Mouse (Mus musculus) limb, embryonic 15.5 days (tissue): ENCODE measurements around the gene Zbtb20. TPM values are rescaled to one million over a fixed set of nuclear protein-coding genes. Genes with fewer than 3 reads are reported as not detected.

Experiments
- ATAC-seq: fragments of 200-750 bp; cut with Nextera tagmentation; 2 replicates; pipeline ENCODE4 v1.8.0; 2017; ENCODE audit warnings: low read depth, moderate TSS enrichment; ENCODE audit not compliant: insufficient number of reproducible peaks, low FRiP score, low TSS enrichment
- H3K27ac ChIP-seq: fragments of 300-500 bp; sonication (generic); 2 replicates; pipeline ENCODE4 v1.5.1; 2015; ENCODE audit warnings: moderate library complexity, mild to moderate bottlenecking, inconsistent platforms
- H3K27me3 ChIP-seq: fragments of 300-500 bp; sonication (generic); 2 replicates; pipeline ENCODE4 v1.6.1; 2015; ENCODE audit warnings: inconsistent platforms
- H3K36me3 ChIP-seq: fragments of 300-500 bp; sonication (generic); 2 replicates; pipeline ENCODE4 v1.6.1; 2015; ENCODE audit warnings: inconsistent platforms
- H3K4me1 ChIP-seq: fragments of 300-500 bp; sonication (generic); 2 replicates; pipeline ENCODE4 v1.6.1; 2015; ENCODE audit warnings: inconsistent platforms
- H3K4me2 ChIP-seq: fragments of 300-500 bp; sonication (generic); 2 replicates; pipeline ENCODE4 v1.6.1; 2015; ENCODE audit warnings: mild to moderate bottlenecking, inconsistent platforms
- H3K4me3 ChIP-seq: fragments of 300-500 bp; sonication (generic); 2 replicates; pipeline ENCODE4 v1.5.1; 2015; ENCODE audit warnings: mild to moderate bottlenecking, inconsistent platforms
- H3K9ac ChIP-seq: fragments of 300-500 bp; sonication (generic); 2 replicates; pipeline ENCODE4 v1.6.1; 2015; ENCODE audit warnings: inconsistent platforms
- H3K9me3 ChIP-seq: fragments of 300-500 bp; sonication (generic); 2 replicates; pipeline ENCODE4 v1.6.1; 2016; ENCODE audit warnings: inconsistent platforms
- WGBS: fragments of 180-500 bp; shearing (Covaris S2); methylation state at CpG from one replicate; pipeline ENCODE4 v1.1.7; 2015; 5-methylcytosine and 5-hydroxymethylcytosine counted together
- polyA plus RNA-seq: library from polyadenylated mRNA; unstranded; fragments of >200 nt; fragmentation: Nextera tagmentation; extraction: Ambion mirVana; gene quantifications from 2 replicates; pipeline ENCODE4 v1.2.1, GENCODE M21; 2015

Gene Zbtb20
- polyA plus RNA-seq, 1 experiment from 2014 or later: 22.4 TPM

DNA sequence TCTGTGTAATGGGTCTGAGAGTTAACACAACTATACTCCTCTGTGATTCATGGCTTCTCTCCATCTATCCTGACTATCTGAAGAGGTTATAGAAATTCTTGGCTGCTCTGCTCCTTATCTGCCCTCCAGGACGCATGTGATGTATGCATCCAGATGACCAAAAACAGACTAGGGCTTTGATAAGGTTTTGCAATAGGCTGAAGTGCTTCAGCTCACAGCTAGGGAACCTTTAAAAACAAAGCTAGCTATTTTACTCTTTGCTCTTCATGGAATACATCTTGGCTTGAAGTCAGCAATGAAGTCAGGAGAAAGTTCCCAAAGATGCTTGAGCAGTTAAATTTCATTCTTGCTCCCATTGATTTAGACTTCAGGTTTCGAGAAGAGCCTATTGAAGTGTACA, 756.1 kb downstream of the Zbtb20 start:
- no peak overlapping the region for H3K4me3 ChIP-seq
- H3K36me3 ChIP-seq: no peaks in the 10 kb centered on the region
- no peak overlapping the region for H3K9ac ChIP-seq
- H3K27ac ChIP-seq: no peak overlapping the region
- WGBS: 73% methylated on average over 2 of the region's 2 CpGs
- H3K4me1 ChIP-seq: no peaks in the 10 kb centered on the region
- H3K27me3 ChIP-seq: no peaks in the 10 kb centered on the region
- no peak overlapping the region for H3K4me2 ChIP-seq
- ATAC-seq: no peak
- no peaks in the 10 kb centered on the region for H3K9me3 ChIP-seq

DNA sequence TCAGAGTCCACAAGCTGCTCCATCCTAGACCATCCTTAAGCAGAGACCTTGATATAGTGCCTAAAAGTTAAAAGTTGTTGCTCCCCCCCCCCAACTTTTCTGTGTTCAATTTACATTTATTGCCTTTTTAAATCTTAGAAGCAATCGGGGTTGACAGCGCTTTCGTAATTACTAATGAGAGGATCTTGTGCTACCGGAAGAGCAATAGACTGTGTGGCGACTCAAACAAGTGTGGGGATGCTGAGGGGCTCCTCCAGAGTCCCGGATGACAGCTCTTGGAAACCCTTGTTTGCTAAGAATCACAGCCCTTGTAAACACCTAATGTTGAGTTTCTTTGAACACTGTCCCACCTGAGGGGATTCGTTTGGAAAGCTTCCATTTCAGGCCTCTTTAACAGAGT, 758.4 kb downstream of the Zbtb20 start:
- Histone ChIP-seq H3K27me3 (no peaks in the 10 kb centered on the region), H3K27ac (no peak overlapping the region), H3K4me1 (peaks cover 6% of the 10 kb centered on the region; the same call in 1 of the 2 replicates), H3K4me2 (no peak overlapping the region), H3K36me3 (no peaks in the 10 kb centered on the region), H3K9ac (no peak overlapping the region), H3K4me3 (no peak overlapping the region), H3K9me3 (no peaks in the 10 kb centered on the region)
- no peak for ATAC-seq
- 60% methylated on average over 7 of the region's 7 CpGs for WGBS

DNA sequence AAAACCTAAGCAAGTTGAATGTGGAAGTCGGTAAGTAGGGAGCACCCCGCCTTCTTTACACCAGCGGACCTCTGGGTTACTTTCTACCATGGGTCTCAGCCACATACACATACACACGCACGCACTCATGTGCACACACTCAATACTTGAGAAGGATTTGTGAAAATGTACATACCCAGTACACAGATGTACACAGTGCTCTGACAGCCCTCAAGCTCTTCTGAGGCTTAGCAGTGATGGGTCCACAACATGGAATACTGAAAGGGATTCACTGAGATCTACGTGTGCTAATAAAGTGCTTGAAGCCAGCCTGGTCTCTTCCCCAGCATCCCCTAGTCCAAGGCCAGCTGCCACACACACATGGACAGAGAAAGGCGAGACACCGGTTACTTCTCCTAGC, 761.6 kb downstream of the Zbtb20 start:
- no peak for ATAC-seq
- no peak overlapping the region for H3K4me3 ChIP-seq
- no peak overlapping the region for H3K9ac ChIP-seq
- peaks cover 6% of the 10 kb centered on the region; the same call in 1 of the 2 replicates for H3K4me1 ChIP-seq
- H3K36me3 ChIP-seq: no peaks in the 10 kb centered on the region
- no peak overlapping the region for H3K27ac ChIP-seq
- H3K4me2 ChIP-seq: no peak overlapping the region
- H3K9me3 ChIP-seq: no peaks in the 10 kb centered on the region
- 91% methylated on average over 8 of the region's 8 CpGs for WGBS
- no peaks in the 10 kb centered on the region for H3K27me3 ChIP-seq

DNA sequence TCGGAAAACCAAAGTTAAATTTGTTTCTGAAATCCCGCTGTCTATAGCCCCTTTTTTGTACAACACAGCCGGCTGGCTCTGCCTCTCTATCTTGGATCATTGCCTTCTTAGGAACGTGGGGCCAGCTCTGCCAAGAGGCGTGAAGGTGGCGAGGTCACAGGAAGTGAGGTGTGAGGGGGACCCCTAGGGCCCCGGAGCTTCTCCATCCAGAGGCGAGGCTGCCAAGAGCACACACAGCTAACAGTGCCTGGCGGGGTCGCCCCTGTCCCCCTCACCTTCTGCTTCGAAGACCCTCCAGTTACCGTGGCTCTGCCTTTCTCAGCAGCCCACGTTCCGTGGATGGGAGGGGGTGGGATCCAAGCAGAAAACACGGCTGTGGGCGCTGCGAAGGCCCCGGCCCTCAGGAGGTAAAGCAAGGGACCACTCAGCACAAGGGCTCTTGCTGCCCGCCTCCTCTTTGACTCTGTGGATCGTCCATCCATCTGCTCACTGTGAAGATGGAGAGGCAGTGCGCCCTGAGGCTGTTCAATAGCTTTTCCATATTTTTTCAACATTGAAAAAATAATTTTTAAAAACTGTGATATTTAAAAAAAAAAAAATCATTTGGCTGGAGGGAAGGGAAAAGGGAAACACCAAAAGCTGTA, 762.8 kb downstream of the Zbtb20 start:
- no peaks in the 10 kb centered on the region for H3K9me3 ChIP-seq
- peak overlapping the region; percentile 31 for H3K4me2 ChIP-seq
- H3K27me3 ChIP-seq: no peaks in the 10 kb centered on the region
- 0 out of 2 replicates have a peak overlapping the region, but pooled peaks have one; percentile 17 for H3K27ac ChIP-seq
- H3K4me1 ChIP-seq: peaks cover 6% of the 10 kb centered on the region; the same call in 1 of the 2 replicates
- no peak overlapping the region for H3K9ac ChIP-seq
- WGBS: 53% methylated on average over 21 of the region's 21 CpGs
- no peak for ATAC-seq
- H3K4me3 ChIP-seq: peak overlapping the region; percentile 19
- H3K36me3 ChIP-seq: no peaks in the 10 kb centered on the region

DNA sequence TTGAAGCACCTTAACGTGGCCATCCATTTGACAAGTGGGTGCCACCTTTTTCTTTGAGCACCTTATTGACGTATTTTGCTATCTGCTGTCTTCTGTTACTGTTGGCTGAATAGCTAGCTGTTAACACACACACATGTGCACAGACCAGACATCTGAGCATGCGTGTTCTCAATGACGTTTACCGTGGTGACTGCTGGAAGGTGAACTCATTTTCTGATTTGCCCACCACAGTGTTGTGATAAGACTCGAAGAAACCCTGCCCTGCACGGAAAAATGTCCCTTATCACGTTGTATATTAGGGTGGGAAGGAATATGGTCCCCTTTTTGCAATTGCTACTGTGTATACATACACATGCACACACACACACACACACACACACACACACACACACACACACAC, 765.5 kb downstream of the Zbtb20 start:
- Histone ChIP-seq H3K27ac (no peak overlapping the region), H3K36me3 (no peaks in the 10 kb centered on the region), H3K27me3 (no peaks in the 10 kb centered on the region), H3K4me3 (no peak overlapping the region), H3K9ac (no peak overlapping the region), H3K9me3 (no peaks in the 10 kb centered on the region), H3K4me2 (no peak overlapping the region), H3K4me1 (peaks cover 6% of the 10 kb centered on the region; the same call in 1 of the 2 replicates)
- WGBS: 80% methylated on average over 8 of the region's 8 CpGs
- no peak for ATAC-seq

DNA sequence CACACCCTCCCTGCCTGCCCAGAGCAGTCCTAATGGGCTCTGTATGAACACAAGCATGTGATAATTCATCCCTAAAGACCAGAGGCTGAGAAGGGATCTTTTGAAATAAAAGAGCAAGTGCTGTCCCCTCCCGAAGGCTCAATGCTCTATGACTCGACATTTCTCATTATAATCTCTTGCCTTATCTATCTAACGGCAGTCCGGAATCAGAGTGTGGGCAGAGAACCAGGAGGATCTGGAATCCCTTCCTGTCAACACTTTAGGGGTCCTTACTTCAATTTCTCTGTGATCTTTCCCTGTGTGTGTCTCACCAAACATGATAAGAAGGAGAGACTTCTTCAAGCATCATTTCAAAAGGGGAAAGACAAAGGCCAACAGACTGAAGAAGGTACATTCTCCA, 770.2 kb downstream of the Zbtb20 start:
- Histone ChIP-seq H3K9ac (no peak overlapping the region), H3K36me3 (no peaks in the 10 kb centered on the region), H3K4me1 (no peaks in the 10 kb centered on the region), H3K4me3 (no peak overlapping the region), H3K27ac (no peak overlapping the region), H3K4me2 (no peak overlapping the region), H3K27me3 (no peaks in the 10 kb centered on the region), H3K9me3 (no peaks in the 10 kb centered on the region)
- WGBS: 76% methylated on average over 4 of the region's 4 CpGs
- no peak for ATAC-seq

DNA sequence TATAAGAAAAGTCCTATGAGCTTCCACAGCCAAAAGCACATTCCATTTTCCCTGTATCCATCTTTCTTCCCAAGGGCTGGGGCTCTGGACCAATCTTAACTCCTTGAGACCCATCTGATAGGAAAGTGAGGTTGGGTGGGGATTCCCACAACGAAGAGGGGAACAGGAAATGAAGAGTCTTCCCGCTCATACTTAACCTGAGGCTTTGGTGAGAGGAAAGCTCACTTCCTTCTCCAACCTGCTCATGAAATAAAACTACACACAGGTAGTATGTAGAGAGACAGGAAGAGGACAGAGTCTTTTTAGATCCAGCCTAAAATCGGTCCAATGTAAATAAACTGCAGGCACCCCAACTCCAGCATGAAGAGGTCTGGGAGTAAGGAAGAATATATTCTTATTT, 771.3 kb downstream of the Zbtb20 start:
- no peak overlapping the region for H3K4me3 ChIP-seq
- H3K27me3 ChIP-seq: no peaks in the 10 kb centered on the region
- no peak overlapping the region for H3K9ac ChIP-seq
- no peak overlapping the region for H3K27ac ChIP-seq
- H3K9me3 ChIP-seq: no peaks in the 10 kb centered on the region
- WGBS: 84% methylated on average over 3 of the region's 3 CpGs
- no peaks in the 10 kb centered on the region for H3K36me3 ChIP-seq
- no peaks in the 10 kb centered on the region for H3K4me1 ChIP-seq
- no peak for ATAC-seq
- H3K4me2 ChIP-seq: no peak overlapping the region

DNA sequence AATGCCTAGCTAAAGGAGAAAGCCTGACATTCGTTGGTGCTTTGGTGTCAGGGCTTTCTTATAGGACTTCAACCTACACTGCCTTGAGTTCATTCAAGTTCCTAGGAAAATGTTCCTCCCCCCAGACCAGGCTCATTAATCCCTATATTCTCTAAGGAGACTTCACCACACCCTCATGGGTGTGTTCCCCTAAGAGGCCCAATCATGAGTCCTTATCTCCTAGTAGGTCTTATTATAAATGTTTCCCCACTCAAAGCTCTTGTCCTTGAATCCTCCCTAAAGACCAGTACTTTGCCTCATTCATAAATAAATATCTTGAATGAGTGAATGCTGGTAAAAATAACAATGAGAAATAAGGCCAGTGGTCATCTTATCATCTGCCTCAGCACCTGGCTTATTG, 772.0 kb downstream of the Zbtb20 start:
- WGBS: 96% methylated on average over 1 of the region's 1 CpGs
- Histone ChIP-seq H3K9me3 (no peaks in the 10 kb centered on the region), H3K4me3 (no peak overlapping the region), H3K27me3 (no peaks in the 10 kb centered on the region), H3K27ac (no peak overlapping the region), H3K36me3 (no peaks in the 10 kb centered on the region), H3K9ac (no peak overlapping the region), H3K4me1 (no peaks in the 10 kb centered on the region), H3K4me2 (no peak overlapping the region)
- ATAC-seq: no peak

DNA sequence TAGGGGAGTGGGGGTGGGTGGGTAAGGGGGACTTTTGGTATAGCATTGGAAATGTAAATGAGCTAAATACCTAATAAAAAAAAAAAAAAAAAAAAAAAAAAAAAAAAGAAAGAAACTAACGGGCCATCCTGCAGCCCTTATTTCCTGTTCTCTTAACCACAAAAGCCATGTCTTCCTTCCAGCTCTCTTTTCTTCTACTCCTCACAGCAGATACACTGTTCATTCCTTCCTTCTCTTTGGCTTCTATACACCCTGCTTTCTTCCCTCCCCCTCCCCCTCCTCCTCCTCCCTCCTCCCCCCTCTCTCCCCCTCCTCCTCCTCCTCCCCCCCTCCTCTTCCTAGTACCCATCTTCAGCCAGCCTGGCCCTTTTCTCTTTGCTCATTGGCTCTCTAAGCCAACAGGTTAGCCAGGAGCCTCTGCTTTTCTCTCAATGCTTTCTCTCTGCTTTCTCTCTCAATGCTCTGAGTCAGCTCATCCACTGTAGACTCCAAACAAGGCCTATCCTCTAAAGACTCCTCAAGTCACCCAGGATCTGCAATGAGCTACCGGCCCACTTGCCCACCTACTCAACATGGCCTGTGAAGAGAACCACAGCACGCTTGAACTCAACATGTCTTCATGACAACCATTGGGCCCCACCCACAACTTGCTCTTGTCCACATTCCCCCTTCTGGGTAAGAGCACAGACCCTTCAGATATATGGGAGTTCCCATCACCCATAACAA, 774.8 kb downstream of the Zbtb20 start:
- H3K27ac ChIP-seq: no peak overlapping the region
- no peak for ATAC-seq
- H3K4me1 ChIP-seq: no peaks in the 10 kb centered on the region
- no peaks in the 10 kb centered on the region for H3K36me3 ChIP-seq
- WGBS: 90% methylated on average over 2 of the region's 3 CpGs
- H3K9me3 ChIP-seq: no peaks in the 10 kb centered on the region
- H3K4me2 ChIP-seq: no peak overlapping the region
- H3K4me3 ChIP-seq: no peak overlapping the region
- H3K27me3 ChIP-seq: no peaks in the 10 kb centered on the region
- H3K9ac ChIP-seq: no peak overlapping the region

DNA sequence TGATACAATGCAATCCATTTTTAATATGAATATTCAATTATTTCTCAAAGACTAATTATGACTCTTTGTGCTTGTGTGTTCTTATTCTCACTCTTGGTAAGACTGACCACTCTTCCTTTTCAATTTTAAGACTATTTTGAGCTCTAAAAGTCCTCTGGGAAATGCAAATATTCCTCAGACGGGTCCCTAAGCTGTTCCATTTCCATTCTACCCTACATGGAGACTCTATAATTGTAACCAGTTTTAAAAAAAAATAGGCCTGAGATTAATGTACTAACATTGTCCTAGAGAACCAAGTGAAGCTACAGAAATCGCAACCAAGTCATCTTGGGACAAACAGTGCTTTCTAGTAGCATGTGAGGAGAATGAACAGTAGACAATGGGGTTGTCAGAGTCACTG, 777.6 kb downstream of the Zbtb20 start:
- no peak overlapping the region for H3K9ac ChIP-seq
- no peak overlapping the region for H3K27ac ChIP-seq
- H3K9me3 ChIP-seq: no peaks in the 10 kb centered on the region
- no peak for ATAC-seq
- H3K27me3 ChIP-seq: no peaks in the 10 kb centered on the region
- H3K4me3 ChIP-seq: no peak overlapping the region
- H3K4me2 ChIP-seq: no peak overlapping the region
- H3K4me1 ChIP-seq: no peaks in the 10 kb centered on the region
- 75% methylated on average over 2 of the region's 2 CpGs for WGBS
- no peaks in the 10 kb centered on the region for H3K36me3 ChIP-seq

DNA sequence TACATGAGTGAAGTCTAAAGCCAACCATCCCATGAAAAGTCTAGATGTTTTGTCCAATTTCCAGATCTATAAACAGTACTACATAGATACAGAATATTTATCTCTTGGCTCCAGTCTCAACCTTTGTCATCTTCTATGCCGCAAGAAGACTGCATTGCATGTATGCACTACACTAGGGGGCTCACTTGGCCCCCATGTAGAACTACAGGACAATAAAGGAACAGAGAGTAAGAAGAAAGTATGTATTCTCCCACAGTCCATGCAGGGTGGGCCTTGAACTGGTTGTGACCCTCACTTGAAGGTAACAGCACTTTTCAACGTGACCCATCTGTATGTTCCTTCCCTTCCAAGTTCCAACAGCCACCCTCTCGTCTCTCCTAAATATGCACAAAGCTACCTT, 778.6 kb downstream of the Zbtb20 start:
- Histone ChIP-seq H3K4me2 (no peak overlapping the region), H3K27me3 (no peaks in the 10 kb centered on the region), H3K9ac (no peak overlapping the region), H3K9me3 (no peaks in the 10 kb centered on the region), H3K4me1 (no peaks in the 10 kb centered on the region), H3K27ac (no peak overlapping the region), H3K36me3 (no peaks in the 10 kb centered on the region), H3K4me3 (no peak overlapping the region)
- 80% methylated on average over 3 of the region's 3 CpGs for WGBS
- no peak for ATAC-seq

DNA sequence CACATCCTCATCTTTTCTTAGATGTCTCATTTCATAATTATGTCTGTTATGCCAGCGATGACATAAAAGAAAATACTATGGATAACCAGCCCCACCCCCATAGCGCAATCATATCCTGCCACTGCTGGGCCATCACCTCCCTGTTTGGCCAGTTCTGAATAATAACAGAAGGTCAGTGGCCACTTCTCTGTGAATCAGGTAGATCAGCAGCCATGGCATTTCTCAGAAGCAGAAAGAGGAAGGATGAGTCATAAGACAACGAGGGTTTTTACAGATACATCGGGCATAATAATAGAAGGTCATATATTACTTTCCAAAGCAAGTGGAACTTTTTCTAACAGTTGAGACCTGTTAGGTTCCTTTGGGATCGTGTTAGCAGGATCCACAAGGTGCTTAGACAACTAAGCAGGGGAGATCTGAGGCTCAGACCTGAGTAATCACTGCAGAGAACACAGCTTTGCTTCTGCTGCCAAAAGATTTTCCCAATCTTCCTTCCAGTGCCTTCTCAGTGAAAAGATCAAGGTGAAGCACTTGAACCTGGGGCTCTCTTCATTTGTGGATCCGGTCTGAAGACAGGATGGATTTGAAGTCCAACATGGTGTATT, 779.6 kb downstream of the Zbtb20 start:
- ATAC-seq: no peak
- no peak overlapping the region for H3K4me2 ChIP-seq
- 81% methylated on average over 6 of the region's 6 CpGs for WGBS
- H3K9me3 ChIP-seq: no peaks in the 10 kb centered on the region
- H3K9ac ChIP-seq: no peak overlapping the region
- no peak overlapping the region for H3K4me3 ChIP-seq
- H3K4me1 ChIP-seq: no peaks in the 10 kb centered on the region
- no peaks in the 10 kb centered on the region for H3K36me3 ChIP-seq
- no peaks in the 10 kb centered on the region for H3K27me3 ChIP-seq
- no peak overlapping the region for H3K27ac ChIP-seq
